Mouse (Mus musculus): ENCODE measurements at regions not wholly inside any gene's neighbourhood (a gene's known extent, or its start where the extent isn't known, plus 50 kb on each side); places are given as distances from the start of the nearest gene placed in this dataset.

DNA sequence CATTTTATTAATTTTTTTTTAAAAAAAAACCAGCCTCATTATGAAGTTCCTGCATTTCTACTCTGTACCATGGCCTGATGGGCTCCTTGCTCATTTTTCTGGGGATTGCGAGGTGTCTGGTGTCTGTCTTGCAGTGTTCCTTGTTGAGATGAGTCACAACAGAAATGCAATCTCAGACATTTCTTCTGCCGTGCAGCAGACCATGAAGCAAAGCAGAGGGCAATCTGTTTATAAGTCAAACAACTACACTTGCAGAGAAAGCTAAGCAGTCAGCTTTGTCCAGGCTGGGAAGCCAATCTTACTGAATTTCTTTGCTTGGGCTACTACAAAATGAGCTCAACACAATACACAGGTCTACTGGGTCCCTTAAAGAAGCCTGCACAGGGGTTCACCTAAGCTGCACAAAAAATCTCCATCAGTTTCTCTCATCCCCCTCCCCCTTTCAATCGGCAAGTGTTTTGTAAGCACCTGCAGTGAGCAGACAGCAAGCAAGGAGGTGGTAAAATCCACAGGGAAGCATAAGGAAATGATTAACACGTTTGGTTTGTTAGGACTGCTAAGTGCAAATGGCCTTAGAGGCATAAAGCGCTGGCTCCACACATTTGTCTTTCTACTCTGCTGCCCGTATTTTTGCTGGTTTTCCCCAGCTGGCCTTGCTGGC lies 171.0 kb upstream of the Dmrta1 start:
- no peak for TF ChIP-seq POLR2A (IDR thresholded peaks at IDR 0.05; ENCODE audit: borderline replicate concordance, low read depth, low read length)
- no peak for TF ChIP-seq CTCF (IDR thresholded peaks at IDR 0.05; ENCODE audit: low read depth, low read length)
